Mouse (Mus musculus) ovary, postnatal 10 days (tissue): Measurements from ENCODE around the gene 4930435E12Rik.
A peak's percentile ranks its signal among the peaks of the same experiment; 100 is the strongest.
"Not testable (repeated sequence)": the region's sequence is repeated elsewhere in the genome, so short reads cannot be mapped to it uniquely, and the experiment has no call there.

Experiments used
- DNase-seq: peaks from one replicate; pipeline ENCODE4 v3.0.0; 2022; ENCODE audit warnings: low spot score

4930435E12Rik gene

DNA sequence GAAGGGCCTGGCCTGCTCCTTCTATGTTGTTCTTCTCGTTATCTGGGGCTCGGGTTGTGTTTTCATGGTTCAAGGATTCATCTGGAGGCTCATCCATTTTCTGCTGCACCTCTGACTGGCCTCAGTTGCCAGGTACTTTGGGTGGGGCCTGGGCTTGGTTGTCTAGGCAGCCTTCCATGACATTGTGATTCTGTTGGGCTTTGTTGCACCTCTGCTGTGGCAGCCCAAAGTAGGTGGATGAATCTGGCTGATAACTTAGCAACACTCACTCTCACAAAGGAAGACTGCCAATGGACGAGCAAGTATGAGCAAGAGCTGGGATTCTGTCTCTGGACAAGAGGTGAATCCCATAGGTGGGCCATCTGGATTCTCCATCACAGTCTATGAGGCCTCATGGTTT, at the start of gene 4930435E12Rik:
Gene 4930435E12Rik, minus strand, starts transcription at position 101 of the 400 bp plus-strand sequence.
- DNase-seq: no peak

DNA sequence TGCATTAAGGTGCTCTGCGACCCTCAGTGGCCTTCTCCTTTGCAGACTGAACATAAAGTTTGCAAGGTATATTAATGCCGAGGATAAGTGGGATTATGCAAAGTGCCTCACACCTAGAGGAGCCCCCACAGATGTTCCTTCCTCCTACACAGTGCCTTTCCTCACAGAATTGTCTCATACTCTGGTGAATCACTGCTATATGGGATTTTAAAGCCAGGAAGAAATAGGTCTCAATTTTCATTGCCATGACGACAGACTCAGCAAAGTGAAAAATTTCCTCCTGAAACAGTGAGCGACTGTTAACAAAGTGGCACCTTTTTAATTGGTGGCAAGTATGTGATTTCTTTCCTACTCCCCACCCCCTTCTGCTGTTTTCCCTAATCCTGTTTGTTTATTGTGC, 45.9 kb upstream of the 4930435E12Rik start:
- no peak for DNase-seq

DNA sequence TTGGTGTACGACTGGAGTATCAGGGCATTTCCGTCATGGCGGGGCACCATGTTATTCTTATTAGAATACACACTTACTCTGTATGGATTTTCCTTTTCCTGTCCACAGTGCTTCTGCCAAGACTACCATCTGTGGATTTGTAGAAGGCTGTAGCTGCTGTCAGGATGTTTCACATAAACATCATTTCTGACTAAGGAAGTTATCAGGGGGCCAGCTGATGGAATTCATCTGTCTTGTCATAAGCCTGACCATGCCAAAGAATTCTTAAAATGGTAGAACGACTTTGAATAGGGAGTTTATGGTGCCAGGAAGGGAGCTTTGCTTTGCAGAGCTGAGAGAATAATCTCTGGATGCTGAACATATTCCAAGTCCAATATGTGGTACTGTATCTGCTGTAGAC, 44.7 kb upstream of the 4930435E12Rik start:
- no peak for DNase-seq

DNA sequence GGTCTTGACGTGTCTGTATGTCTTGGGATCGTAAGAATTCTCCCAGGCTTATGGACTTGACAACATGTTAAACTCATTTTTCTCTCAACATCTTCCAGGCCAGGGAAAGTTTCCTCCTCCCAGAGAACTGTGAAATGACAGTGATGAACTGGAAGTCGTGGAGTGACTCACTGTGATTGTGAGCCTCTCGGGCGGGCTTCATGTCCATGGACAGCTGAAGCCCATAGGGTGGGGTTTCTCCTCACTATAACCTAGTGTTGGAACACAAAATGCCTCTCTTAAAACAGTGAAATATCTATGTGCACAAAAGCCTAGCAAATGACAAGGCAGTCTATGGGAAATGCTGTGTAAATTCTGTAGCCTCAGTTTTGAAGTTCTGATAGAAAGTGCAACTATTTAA, 35.8 kb upstream of the 4930435E12Rik start:
- DNase-seq: no peak

DNA sequence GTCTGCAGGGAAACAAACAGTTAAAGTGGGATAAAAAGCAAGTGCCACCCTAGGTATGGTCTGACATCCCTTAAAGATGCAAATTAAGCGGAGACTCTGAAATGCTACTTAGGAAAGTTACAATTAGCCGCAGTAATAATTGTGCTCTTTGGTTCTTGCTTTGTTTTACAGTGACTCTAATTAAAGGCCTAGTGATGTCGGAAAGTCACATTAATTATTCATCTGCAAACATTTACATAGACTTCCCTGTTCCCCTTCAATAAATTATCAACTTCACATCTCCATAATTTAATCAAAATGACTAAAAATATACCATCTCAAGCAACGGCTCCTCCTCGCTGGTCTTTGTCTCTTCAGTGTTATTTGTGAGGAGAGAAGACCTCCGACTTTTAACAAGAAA, 32.0 kb upstream of the 4930435E12Rik start:
- DNase-seq: no peak

DNA sequence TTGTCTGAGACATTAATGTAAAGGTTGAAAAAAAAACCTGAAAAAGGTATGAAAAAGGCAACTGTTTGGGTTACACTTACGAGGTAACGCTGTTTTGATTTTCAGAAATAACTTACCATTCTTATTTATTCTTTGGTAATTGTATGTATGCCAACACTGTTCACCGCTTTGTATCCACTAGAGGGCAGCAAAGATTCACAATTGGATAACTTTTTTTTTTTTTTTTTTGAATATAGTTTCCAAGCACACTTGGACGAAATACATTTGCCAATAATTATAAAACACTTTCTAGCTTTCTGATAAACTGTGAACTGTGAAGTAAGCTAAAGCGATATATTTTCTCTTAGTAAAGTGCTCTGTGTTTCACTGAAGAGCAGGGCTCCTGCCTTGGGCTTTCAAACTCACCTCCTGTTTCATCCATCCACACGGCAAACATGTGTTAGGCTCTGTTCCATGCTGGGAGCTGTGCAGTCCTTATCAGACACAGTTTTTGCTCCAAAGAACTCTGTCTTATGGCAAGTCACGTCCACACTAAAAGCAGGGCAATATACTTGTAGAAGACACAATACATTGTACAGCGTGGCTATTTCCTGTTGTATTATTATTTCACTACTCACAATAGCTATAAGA, 29.7 kb upstream of the 4930435E12Rik start:
- DNase-seq: no peak

DNA sequence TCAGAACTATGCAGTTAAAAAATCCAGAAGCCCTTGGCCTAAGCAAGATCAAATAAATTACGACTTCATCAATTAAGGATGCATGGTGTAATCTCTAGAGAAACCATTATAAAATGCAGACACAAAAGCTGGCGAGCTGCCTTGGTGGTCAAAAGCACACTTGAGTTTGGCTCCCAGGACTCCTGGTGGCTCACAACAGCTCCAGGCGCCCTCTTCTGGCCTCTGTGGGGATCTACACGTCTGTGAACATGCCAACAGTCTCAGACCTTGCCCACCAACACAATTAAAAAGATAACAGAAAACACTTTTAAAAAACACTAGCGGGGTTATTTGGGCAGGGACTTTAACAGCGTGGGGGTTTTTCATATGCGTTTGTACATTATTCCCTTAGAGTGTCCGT, 16.0 kb downstream of the 4930435E12Rik start:
- DNase-seq: peak; percentile 24

DNA sequence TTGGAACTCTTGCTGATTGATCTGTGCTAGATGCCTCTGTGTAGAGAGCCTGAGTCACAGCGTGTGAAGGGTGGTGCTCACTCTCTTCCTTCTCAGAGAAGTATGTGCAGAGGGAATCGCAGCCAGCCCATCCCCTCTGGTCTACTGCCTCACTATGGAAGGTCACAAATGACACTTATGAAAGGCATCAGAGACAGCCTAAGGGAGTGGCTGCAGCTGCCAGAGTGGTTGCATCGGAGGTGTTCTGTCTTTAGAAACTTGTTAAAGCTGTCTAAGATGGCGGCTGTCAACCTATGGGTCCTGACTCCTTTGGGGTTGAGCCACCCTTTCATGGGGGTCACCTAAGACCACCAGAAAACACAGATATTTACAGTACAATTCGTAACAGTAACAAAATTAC, 18.4 kb downstream of the 4930435E12Rik start:
- DNase-seq: no peak

DNA sequence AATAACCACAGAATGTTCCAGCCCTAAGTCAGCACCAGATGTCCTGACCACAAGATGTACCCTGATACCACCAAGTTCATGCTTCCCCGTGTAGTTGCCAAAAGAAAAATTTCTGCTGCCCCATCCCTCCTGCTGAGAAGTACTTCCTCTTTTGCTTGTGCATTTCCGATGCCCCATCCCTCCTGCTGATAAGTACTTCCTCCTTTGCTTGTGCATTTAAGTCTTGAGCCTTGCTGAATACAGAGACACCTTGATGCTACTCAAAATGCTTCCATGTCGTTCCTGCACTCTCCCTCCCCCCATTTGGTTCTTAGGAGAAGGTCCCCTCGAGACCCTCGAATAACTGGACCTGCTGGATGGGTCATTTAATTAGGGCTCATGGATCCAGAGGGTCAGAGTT, 20.8 kb downstream of the 4930435E12Rik start:
- not testable (repeated sequence) for DNase-seq

DNA sequence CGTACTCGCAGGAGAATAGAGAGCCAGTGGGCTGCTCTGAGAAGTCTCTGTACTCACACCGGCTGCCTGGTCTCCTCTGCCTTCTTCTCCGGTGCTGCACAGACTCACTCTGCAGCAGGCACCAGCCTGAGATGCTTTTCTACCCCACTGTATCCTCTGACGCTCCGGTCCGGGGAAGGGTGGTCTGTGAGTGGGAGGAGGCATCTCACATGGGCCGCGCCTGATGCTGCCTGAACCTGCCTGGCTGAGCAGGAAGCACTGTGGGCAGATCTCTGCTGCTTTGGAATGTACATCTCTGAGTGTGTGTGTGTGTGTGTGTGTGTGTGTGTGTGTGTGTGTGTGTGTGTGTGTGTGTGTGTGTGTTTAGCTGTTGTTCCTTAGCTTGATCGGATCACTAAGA, 28.5 kb downstream of the 4930435E12Rik start, which contains the start of gene Upk1b:
Gene Upk1b, minus strand, starts transcription at position 238 of the 400 bp plus-strand sequence.
- no peak for DNase-seq

DNA sequence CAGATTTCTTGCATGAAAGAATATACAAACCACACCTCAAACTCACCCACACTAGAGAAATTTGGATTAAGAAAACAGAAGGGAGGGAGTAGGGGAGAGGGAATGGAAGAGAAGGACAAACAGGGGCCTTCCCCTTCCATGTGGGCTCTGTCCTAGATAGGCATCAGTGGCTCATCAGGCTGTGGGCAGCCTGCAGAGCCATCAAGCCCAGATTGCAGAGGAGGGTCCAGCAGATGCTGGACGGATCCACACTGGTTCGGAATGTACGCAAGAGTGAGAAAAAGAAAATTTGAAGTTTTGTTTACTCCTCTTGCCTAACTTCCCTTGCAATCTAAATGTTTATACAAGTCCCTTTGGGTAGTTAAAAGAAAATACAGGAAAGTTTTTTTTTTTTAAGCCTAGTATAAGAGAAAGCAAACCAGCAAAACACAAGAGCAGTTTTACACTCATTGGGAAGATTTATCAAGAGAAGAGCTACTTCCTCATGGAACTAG, 29.5 kb downstream of the 4930435E12Rik start:
- no peak for DNase-seq

DNA sequence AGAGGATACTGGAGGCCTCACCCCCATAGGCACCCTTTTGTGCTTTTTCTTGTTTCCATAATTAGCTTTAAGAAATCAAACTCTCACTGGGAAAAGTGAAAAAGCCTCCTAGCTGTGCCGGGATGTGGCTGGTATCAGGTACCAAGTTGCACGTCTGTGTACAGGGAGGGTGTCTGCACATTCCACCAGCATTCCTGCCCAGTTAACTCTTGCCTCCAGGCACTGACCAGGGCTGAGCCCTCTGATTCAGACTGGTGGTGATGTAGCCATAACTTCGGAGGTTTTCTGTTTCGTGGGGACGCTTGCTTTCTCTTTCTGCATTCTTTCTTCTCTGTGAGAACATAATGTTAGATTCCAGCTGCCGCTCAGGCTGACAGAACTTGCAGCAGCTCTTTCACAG, 35.4 kb downstream of the 4930435E12Rik start:
- no peak for DNase-seq

DNA sequence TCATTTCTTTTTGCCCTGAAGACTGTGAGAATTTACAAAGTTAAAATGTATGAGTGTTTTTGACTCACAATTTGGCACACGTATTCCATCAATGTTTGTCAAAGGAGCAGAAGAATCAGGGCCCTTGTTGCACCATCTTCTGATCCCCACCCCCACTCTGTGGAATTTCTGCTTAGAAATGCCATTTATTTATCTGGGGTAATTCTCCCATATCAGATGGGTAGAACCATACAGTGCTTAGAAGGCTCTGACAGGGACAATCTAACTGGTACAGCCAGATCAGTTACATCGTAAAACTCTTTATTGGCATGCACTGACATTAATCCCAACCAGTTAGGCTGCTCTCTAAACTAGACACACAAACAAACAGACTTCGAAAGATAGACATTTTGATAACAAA, 38.6 kb downstream of the 4930435E12Rik start:
- no peak for DNase-seq

DNA sequence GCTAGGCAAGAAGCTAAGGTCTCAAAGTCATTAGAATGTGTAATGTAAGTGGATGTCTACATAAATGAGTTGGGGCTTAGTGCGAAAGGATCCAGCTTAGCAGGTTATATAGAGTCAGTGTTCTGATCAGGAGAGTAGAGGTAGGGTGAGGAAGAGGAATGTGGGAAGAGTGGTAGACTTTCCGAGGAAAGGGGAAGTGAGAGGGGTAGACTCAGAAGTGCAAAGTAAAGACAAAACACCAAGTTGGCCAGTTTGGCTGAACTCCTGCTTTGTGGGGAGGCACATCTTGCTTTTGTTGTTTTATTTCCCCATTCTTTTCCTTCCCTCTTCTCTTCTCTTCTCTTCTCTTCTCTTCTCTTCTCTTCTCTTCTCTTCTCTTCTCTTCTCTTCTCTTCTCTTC, 39.5 kb downstream of the 4930435E12Rik start:
- no peak for DNase-seq

DNA sequence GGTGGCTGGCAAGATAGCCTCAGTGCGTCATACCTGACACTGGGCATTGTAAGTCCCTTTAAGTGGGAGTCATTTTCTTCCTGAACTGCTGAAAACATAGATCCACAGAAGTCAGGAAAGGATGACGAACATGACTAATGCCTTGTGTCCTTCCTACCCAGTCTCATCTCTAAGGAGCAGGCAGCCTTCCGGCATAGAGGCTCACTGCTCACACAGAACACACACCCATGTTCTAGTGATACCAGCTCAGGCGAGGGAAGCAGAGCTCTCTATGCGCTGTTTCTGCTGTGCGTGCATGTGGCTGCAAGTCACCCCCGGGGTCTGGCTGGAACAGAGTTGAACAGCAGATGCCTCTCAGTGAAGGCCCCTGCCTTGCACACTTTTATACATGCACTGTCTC, 43.2 kb downstream of the 4930435E12Rik start:
- DNase-seq: no peak

DNA sequence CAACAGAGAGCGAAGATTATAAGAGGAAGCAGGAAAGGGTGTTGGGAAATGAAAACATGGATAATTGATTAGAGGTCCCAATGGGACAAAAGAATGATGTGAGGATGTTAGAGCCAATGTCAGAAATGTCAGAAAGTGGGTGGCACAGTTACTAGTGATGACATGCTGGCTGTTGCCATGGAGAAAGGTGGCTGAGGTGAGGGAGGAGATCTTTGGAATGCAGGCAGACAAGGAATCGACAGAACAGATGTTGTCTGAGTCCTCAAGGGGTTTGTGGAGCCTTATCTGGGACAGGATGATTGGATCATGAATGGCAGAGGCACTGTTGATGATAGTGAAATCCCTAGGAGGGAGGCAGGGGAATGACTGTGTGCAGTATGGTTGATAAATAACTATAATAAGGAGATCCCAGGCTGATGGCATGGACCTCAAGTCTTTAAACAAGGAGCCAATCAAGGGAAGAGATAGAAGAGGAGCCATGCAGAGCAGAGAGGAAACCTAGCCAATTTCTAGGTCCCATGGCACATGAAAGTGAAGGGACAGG, 46.0 kb downstream of the 4930435E12Rik start:
- DNase-seq: no peak

DNA sequence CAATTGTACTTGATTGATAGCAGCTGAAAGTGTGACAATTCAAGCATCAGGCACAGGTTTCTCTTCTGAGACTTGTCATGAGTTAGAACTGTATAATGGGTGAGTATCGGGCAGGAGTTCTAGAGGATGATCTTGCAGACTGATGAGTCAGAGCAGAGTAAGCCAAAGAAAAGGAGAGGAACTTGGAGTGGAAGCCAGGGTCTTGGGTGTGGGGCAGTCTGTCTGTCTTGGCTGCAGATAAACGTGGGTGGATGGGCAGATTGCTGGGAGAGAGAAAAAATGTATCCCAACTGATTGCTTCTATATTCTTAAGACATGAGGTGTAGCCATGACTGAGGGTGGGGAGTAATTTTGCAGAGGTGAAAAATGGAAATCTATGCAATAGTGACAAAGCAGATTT, 46.6 kb downstream of the 4930435E12Rik start:
- no peak for DNase-seq

DNA sequence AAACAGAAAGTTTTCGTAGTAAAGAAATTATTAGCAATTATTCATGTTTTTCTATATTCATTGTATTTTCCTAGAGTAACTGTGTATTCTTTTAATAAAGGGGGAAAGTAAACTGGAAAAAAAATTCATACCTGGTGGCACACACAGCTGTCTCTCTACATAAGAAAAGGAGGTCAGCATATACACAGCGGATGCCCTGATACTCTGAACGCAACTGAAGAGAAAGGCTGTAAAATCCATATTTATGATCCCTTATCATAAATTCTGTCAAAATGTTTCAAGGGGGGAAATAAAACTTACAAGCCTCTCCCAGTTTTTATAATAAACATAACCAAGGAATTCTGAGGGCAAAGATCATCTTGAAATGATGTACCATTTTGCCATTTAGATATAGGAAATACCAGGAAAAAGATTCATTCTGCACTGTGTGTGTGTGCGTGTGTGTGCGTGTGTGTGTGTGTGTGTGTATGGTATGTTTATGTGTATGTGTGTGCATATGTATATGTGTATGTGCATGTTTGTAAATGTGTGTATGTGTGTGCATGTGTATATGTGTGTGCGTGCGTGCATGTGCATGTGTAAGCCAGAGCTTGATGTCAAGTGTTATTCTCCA, 47.5 kb downstream of the 4930435E12Rik start:
- no peak for DNase-seq

DNA sequence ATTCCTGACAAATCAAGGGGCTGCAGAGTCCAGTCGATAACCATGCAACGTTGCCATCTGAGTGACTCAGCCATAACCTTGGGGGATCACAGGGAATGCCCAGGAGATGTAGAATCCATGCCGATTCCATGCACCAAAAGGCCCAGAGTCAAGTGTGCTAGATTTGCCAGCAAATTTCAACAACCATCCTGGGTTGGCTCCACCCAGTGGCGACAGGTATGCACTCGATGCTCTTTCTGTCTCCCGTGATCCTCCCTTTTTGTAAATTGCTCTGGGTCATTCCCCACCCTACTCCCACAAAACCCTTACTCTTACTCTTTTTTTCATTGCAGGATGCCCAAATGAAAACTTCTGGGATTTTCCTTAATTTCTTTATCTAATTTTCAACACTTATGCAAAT, 52.2 kb downstream of the 4930435E12Rik start:
- DNase-seq: no peak

DNA sequence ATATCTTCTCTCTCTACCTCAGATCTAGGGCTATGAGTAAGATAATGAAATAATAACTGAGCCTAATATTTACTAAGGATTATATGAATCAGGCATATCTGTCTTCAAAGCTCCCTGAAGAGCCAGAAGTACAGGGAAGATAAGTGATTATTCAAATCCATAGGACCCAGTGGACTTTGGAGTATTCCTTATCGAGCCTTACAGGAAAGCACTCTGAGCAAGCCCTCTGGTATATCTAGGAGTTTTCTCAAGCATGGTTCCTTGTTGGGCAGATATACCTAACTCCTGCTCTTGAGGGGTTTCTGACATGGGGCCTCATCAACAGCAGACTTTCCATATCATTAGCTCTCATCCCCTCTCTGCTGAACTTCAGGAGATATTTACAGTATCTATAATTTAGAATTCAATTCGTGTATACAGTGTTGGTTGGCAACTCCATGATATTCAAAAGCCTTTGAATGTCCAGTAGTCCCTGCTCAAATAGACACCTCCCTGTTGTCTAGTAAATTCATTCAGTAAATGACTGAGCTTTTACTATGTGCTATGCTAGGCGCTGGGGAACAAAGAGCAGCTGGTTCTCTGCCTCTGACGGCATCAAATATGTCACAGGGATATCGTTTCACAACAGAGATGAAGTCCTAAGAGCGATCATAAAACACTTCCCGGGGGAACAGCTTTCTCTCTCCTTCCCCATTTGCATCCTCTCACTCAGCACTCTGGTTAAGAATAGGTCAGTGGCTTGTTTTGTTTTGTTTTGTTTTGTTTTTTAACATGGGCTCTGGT, 53.4 kb downstream of the 4930435E12Rik start:
- DNase-seq: no peak

DNA sequence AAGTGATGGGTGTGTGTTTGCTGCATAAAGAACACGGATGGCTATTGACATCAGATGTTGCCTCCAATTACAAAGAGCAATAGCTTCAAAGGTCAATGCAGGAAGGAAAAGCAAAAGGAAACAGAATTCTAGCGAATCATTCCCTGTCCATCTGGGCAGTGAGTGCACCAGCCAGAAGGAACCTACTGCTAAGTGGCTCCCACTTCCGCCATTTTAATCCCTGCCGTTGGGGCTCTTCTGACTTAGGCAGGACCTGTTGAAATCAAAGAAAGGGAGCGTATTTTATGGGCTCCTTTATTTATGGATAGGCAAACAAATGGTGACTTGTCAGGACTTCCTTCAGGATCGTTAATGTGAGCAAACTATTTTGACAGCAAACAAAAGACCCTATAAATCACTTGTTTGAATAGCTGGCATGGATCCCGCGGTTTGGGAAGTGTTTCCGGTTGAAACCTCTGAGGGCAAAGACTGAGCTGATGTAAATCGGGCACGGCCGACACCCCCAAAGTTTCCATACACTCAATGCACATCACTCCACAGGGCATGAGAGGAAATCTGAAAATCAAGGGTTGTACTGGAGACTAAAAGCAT, 55.5 kb downstream of the 4930435E12Rik start:
- DNase-seq: no peak

DNA sequence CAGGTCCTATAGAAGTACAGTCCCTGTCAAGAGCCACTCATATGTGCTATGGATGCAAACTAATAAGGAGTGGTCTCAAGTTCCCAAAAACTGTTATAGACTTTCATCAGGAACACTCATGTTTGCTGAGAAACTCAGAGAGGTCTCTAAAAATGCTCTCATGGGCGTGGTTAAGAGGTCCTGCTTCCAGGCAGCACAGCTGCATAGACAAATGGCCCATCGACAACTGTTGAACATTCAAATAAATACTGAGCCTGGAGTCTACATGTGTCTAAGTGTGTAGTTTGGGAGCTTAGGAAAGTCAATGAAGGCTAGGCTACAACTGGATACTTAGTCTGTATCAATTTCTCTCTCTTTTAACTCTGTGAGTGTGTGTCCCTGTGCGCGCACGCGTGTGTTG, 57.4 kb downstream of the 4930435E12Rik start:
- DNase-seq: no peak
